Mouse (Mus musculus): Measurements from ENCODE around the gene Ly6g6f.

GRCm38 (mm10) chr17:35048149-35048931 lies 37.1 kb downstream of the Ly6g6f start:
- TF ChIP-seq POLR2A (IDR thresholded peaks at IDR 0.05; ENCODE audit: borderline replicate concordance, extremely low read depth, low read depth, low read length) (0 out of 2 replicates have a peak, but pooled peaks have one; percentile 8), CTCF (IDR thresholded peaks at IDR 0.05; ENCODE audit: insufficient read depth, low read length) (no peak)

Data from lung, adult 2 months (tissue).